Mouse (Mus musculus): ENCODE data around the gene Nell2.
"Not testable (repeated sequence)": the region's sequence is repeated elsewhere in the genome, so short reads cannot be mapped to it uniquely, and the experiment has no call there.

DNA sequence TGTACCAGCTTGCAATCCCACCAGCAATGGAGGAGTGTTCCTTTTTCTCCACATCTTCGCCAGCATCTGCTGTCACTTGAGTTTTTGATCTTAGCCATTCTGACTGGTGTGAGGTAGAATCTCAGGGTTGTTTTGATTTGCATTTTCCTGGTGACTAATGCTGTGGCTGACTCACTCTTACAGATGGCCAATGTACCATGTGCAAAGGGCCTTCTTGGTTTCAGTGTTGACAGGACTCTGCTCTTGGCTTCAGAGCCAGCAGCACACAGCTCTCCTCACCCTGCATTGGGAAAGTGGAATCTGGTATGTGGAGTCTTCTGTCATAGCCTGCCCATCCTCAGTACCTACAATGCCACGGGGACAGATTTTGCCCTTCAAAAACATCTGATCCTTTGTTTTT lies 15.1 kb downstream of the Nell2 start:
- TF ChIP-seq FOSL1 (IDR thresholded peaks at IDR 0.05; ENCODE audit: insufficient read depth, low read length, poor library complexity, severe bottlenecking); MAX (IDR thresholded peaks at IDR 0.05); CTCF (IDR thresholded peaks at IDR 0.05; ENCODE audit: control insufficient read depth, insufficient read depth, insufficient read length); USF1 (IDR thresholded peaks at IDR 0.05; ENCODE audit: low read depth); MYOG (IDR thresholded peaks at IDR 0.05; ENCODE audit: control insufficient read depth, extremely low read depth, insufficient read length): not testable (repeated sequence)
